Mouse (Mus musculus) limb, embryonic 14.5 days (tissue): Measurements from ENCODE around the gene Fgf14. TPM values are rescaled to one million over a fixed set of nuclear protein-coding genes. Genes with fewer than 3 reads are reported as not detected.

Experiments
- ATAC-seq: fragments of 200-750 bp; cut with Nextera tagmentation; 2 replicates; pipeline ENCODE4 v1.8.0; 2017; ENCODE audit warnings: low read depth, moderate number of reproducible peaks, moderate TSS enrichment; ENCODE audit not compliant: low FRiP score
- DNase-seq: peaks from one replicate; pipeline ENCODE4 v3.0.0-alpha.2; 2015; ENCODE audit warnings: low spot score
- H3K27ac ChIP-seq: fragments of 300-500 bp; sonication (generic); replicated peaks from 2 replicates; pipeline ENCODE4 v1.5.1; 2014; ENCODE audit warnings: low read depth, mild to moderate bottlenecking, low read length, moderate library complexity, mixed read lengths
- H3K27me3 ChIP-seq: fragments of 300-500 bp; sonication (generic); 2 replicates; pipeline ENCODE4 v1.6.1; 2014; ENCODE audit warnings: low read length, mixed read lengths; ENCODE audit not compliant: control insufficient read depth, insufficient read depth
- H3K36me3 ChIP-seq: fragments of 300-500 bp; sonication (generic); 2 replicates; pipeline ENCODE4 v1.6.1; 2014; ENCODE audit warnings: mild to moderate bottlenecking, low read length, moderate library complexity, mixed read lengths; ENCODE audit not compliant: control insufficient read depth, insufficient read depth
- H3K4me1 ChIP-seq: fragments of 300-500 bp; sonication (generic); 2 replicates; pipeline ENCODE4 v1.6.1; 2014; ENCODE audit warnings: antibody characterized with exemption, low read length, mixed read lengths; ENCODE audit not compliant: control insufficient read depth, insufficient read depth
- H3K4me2 ChIP-seq: fragments of 300-500 bp; sonication (generic); replicated peaks from 2 replicates; pipeline ENCODE4 v1.6.1; 2014; ENCODE audit warnings: low read depth, mild to moderate bottlenecking, low read length, moderate library complexity; ENCODE audit not compliant: severe bottlenecking
- H3K4me3 ChIP-seq: fragments of 300-500 bp; sonication (generic); replicated peaks from 2 replicates; pipeline ENCODE4 v1.5.1; 2014; ENCODE audit warnings: low read length
- H3K9ac ChIP-seq: fragments of 300-500 bp; sonication (generic); 2 replicates; pipeline ENCODE4 v1.6.1; 2014; ENCODE audit warnings: mild to moderate bottlenecking, low read depth, low read length, moderate library complexity; ENCODE audit not compliant: severe bottlenecking
- H3K9me3 ChIP-seq: fragments of 300-500 bp; sonication (generic); 2 replicates; pipeline ENCODE4 v1.6.1; 2016; ENCODE audit warnings: low read length; ENCODE audit not compliant: control insufficient read depth
- POLR2A ChIP-seq: fragments of 200-500 bp; IDR thresholded peaks from 2 replicates; pipeline ENCODE4 v1.8.0; 2012; ENCODE audit warnings: inconsistent platforms, mild to moderate bottlenecking, moderate library complexity, borderline replicate concordance; ENCODE audit not compliant: insufficient read depth, insufficient read length; ENCODE audit errors: extremely low read depth
- WGBS: fragments of 180-500 bp; shearing (Covaris S2); extraction: QIAGEN DNeasy Blood & Tissue Kit; methylation state at CpG from one replicate; pipeline ENCODE4 v1.1.7; 2014; 5-methylcytosine and 5-hydroxymethylcytosine counted together
- polyA plus RNA-seq, 2 experiments: library from polyadenylated mRNA; depleted of rRNA in 1 of 2; stranded (reverse) in 1 of 2; unstranded in 1 of 2; fragments of >200 nt; fragmentation: Nextera tagmentation in 1 of 2; extraction: Ambion mirVana in 1 of 2; gene quantifications; 2 replicates each; pipeline versions ENCODE4 v1.2.1 to v1.2.3; 2012 to 2014

Fgf14 gene
- polyA plus RNA-seq, 2 experiments, result 0.18 to 0.73 TPM

- Histone ChIP-seq H3K9ac (no peak overlapping the region), H3K4me2 (no peak overlapping the region), H3K36me3 (no peaks in the 10 kb centered on the region), H3K27ac (no peak overlapping the region), H3K4me3 (no peak overlapping the region), H3K9me3 (no peaks in the 10 kb centered on the region), H3K27me3 (no peaks in the 10 kb centered on the region), H3K4me1 (no peaks in the 10 kb centered on the region)
- ATAC-seq (no peak), DNase-seq (no peak)
- no peak for TF ChIP-seq POLR2A
- WGBS, result 72% methylated on average over 2 of the region's 2 CpGs
These were observed 265.0 kb downstream of the Fgf14 start for GRCm38 (mm10) chr14:124411890-124412289.

- no peak for TF ChIP-seq POLR2A
- Histone ChIP-seq H3K27ac (no peak overlapping the region), H3K9ac (no peak overlapping the region), H3K4me1 (no peaks in the 10 kb centered on the region), H3K4me2 (no peak overlapping the region), H3K27me3 (no peaks in the 10 kb centered on the region), H3K4me3 (no peak overlapping the region), H3K36me3 (no peaks in the 10 kb centered on the region), H3K9me3 (no peaks in the 10 kb centered on the region)
- 3% methylated on average over 1 of the region's 1 CpGs for WGBS
- no peak for ATAC-seq
- peak; percentile 4 for DNase-seq
These were observed 266.0 kb downstream of the Fgf14 start for GRCm38 (mm10) chr14:124410945-124411344.

- no peak for TF ChIP-seq POLR2A
- DNase-seq (no peak), ATAC-seq (no peak)
- Histone ChIP-seq H3K27me3 (no peaks in the 10 kb centered on the region), H3K27ac (no peak overlapping the region), H3K4me3 (no peak overlapping the region), H3K36me3 (no peaks in the 10 kb centered on the region), H3K9ac (no peak overlapping the region), H3K4me2 (no peak overlapping the region), H3K4me1 (no peaks in the 10 kb centered on the region), H3K9me3 (no peaks in the 10 kb centered on the region)
These were observed 348.5 kb downstream of the Fgf14 start for GRCm38 (mm10) chr14:124328391-124328790.

- no peaks in the 10 kb centered on the region for H3K36me3 ChIP-seq
- H3K9me3 ChIP-seq, result no peaks in the 10 kb centered on the region
- H3K9ac ChIP-seq, result no peak overlapping the region
- no peak overlapping the region for H3K4me2 ChIP-seq
- H3K27me3 ChIP-seq, result no peaks in the 10 kb centered on the region
- H3K4me3 ChIP-seq, result no peak overlapping the region
- no peaks in the 10 kb centered on the region for H3K4me1 ChIP-seq
- no peak for TF ChIP-seq POLR2A
- no peak overlapping the region for H3K27ac ChIP-seq
- 43% methylated on average over 1 of the region's 1 CpGs for WGBS
- DNase-seq (no peak), ATAC-seq (no peak)
These were observed 357.8 kb downstream of the Fgf14 start for GRCm38 (mm10) chr14:124319017-124319718.

GRCm38 (mm10) chr14:124315513-124315912 lies 361.4 kb downstream of the Fgf14 start:
- Histone ChIP-seq H3K9me3 (no peaks in the 10 kb centered on the region), H3K4me3 (no peak overlapping the region), H3K36me3 (no peaks in the 10 kb centered on the region), H3K27ac (no peak overlapping the region), H3K4me1 (no peaks in the 10 kb centered on the region), H3K4me2 (no peak overlapping the region), H3K9ac (no peak overlapping the region), H3K27me3 (no peaks in the 10 kb centered on the region)
- DNase-seq (no peak), ATAC-seq (no peak)
- 84% methylated on average over 2 of the region's 2 CpGs for WGBS
- TF ChIP-seq POLR2A, result no peak
